Mouse (Mus musculus): ENCODE results near the gene Hcn2. TPM values are rescaled to one million over a fixed set of nuclear protein-coding genes. Genes with fewer than 3 reads are reported as not detected.
A peak's percentile ranks its signal among the peaks of the same experiment; 100 is the strongest.
"Not testable (repeated sequence)": the region's sequence is repeated elsewhere in the genome, so short reads cannot be mapped to it uniquely, and the experiment has no call there.

Hcn2 gene
- polyA plus RNA-seq, 1 experiment from 2014 or later = 0.05 TPM

GRCm38 (mm10) chr10:79743161-79743560 is 26.7 kb downstream of the Hcn2 start:
- no peak overlapping the region for H3K4me3 ChIP-seq
- H3K9me3 ChIP-seq (replicated peaks) = peaks cover 23% of the 10 kb centered on the region
- DNase-seq (ENCODE audit: low spot score) = no peak
- peaks cover 63% of the 10 kb centered on the region for H3K36me3 ChIP-seq
- H3K27ac ChIP-seq (replicated peaks) = no peak overlapping the region
- 92% methylated on average over 11 of the region's 11 CpGs for WGBS
- H3K27me3 ChIP-seq (ENCODE audit: low read depth, poor library complexity, severe bottlenecking) = no peaks in the 10 kb centered on the region
- H3K4me1 ChIP-seq = peaks cover 22% of the 10 kb centered on the region

GRCm38 (mm10) chr10:79743650-79744365 is 27.4 kb downstream of the Hcn2 start:
- Histone ChIP-seq H3K27ac (replicated peaks) (no peak overlapping the region), H3K9me3 (replicated peaks) (peaks cover 20% of the 10 kb centered on the region), H3K4me3 (no peak overlapping the region), H3K27me3 (ENCODE audit: low read depth, poor library complexity, severe bottlenecking) (no peaks in the 10 kb centered on the region), H3K36me3 (peaks cover 56% of the 10 kb centered on the region), H3K4me1 (peaks cover 22% of the 10 kb centered on the region)
- no peak for DNase-seq (ENCODE audit: low spot score)
- WGBS = 95% methylated on average over 15 of the region's 15 CpGs

- Histone ChIP-seq H3K9me3 (replicated peaks) (peaks cover 4% of the 10 kb centered on the region; the same call in 1 of the 2 replicates), H3K27ac (replicated peaks) (no peak overlapping the region), H3K4me1 (peaks cover 22% of the 10 kb centered on the region), H3K36me3 (peaks cover 40% of the 10 kb centered on the region), H3K4me3 (peak overlapping the region; percentile 73), H3K27me3 (ENCODE audit: low read depth, poor library complexity, severe bottlenecking) (no peaks in the 10 kb centered on the region)
- no peak for DNase-seq (ENCODE audit: low spot score)
- 92% methylated on average over 3 of the region's 3 CpGs for WGBS
Observed at GRCm38 (mm10) chr10:79745411-79745810, 29.0 kb downstream of the Hcn2 start.

- Histone ChIP-seq H3K36me3 (peaks cover 33% of the 10 kb centered on the region), H3K4me1 (peaks cover 16% of the 10 kb centered on the region), H3K27ac (replicated peaks) (peak within 1 kb of the TSS; percentile 79), H3K4me3 (peak within 1 kb of the TSS; percentile 73), H3K9me3 (replicated peaks) (no peaks in the 10 kb centered on the region), H3K27me3 (ENCODE audit: low read depth, poor library complexity, severe bottlenecking) (no peaks in the 10 kb centered on the region)
- DNase-seq (ENCODE audit: low spot score) = peak; percentile 96
- WGBS = 4% methylated on average over 38 of the region's 38 CpGs
Observed at GRCm38 (mm10) chr10:79745898-79746773, 29.7 kb downstream of the Hcn2 start, which contains the start of gene Polrmt. Polrmt (minus strand) TSS chr10:79746581.

GRCm38 (mm10) chr10:79746774-79747151 is 30.3 kb downstream of the Hcn2 start:
- peaks cover 27% of the 10 kb centered on the region for H3K36me3 ChIP-seq
- H3K27me3 ChIP-seq (ENCODE audit: low read depth, poor library complexity, severe bottlenecking) = no peaks in the 10 kb centered on the region
- 25% methylated on average over 6 of the region's 6 CpGs for WGBS
- DNase-seq (ENCODE audit: low spot score) = no peak
- H3K4me3 ChIP-seq = peak overlapping the region; percentile 73
- peak overlapping the region; percentile 53 for H3K27ac ChIP-seq (replicated peaks)
- peaks cover 16% of the 10 kb centered on the region for H3K4me1 ChIP-seq
- H3K9me3 ChIP-seq (replicated peaks) = no peaks in the 10 kb centered on the region

GRCm38 (mm10) chr10:79748496-79748895 is 32.1 kb downstream of the Hcn2 start:
- WGBS = 78% methylated on average over 6 of the region's 6 CpGs
- DNase-seq (ENCODE audit: low spot score) = no peak
- Histone ChIP-seq H3K27me3 (ENCODE audit: low read depth, poor library complexity, severe bottlenecking) (no peaks in the 10 kb centered on the region), H3K36me3 (peaks cover 11% of the 10 kb centered on the region), H3K4me3 (peak overlapping the region; percentile 11; the same call in 1 of the 2 replicates), H3K27ac (replicated peaks) (no peak overlapping the region), H3K4me1 (peaks cover 16% of the 10 kb centered on the region), H3K9me3 (replicated peaks) (no peaks in the 10 kb centered on the region)

GRCm38 (mm10) chr10:79754856-79755516 is 38.6 kb downstream of the Hcn2 start, which contains the start of gene Fgf22:
Fgf22 (plus strand) TSS chr10:79755076.
- peak within 1 kb of the TSS; percentile 54 for H3K4me3 ChIP-seq
- H3K9me3 ChIP-seq (replicated peaks) = no peaks in the 10 kb centered on the region
- peak; percentile 83 for DNase-seq (ENCODE audit: low spot score)
- peak within 1 kb of the TSS; percentile 29; the same call in 1 of the 2 replicates for H3K27ac ChIP-seq (replicated peaks)
- peaks cover 13% of the 10 kb centered on the region for H3K4me1 ChIP-seq
- H3K36me3 ChIP-seq = peaks cover 44% of the 10 kb centered on the region
- WGBS = under 1% methylated on average over 36 of the region's 36 CpGs
- H3K27me3 ChIP-seq (ENCODE audit: low read depth, poor library complexity, severe bottlenecking) = peaks cover 14% of the 10 kb centered on the region; the same call in 1 of the 2 replicates

- H3K9me3 ChIP-seq (replicated peaks) = no peaks in the 10 kb centered on the region
- H3K4me3 ChIP-seq = peak overlapping the region; percentile 54
- H3K27me3 ChIP-seq (ENCODE audit: low read depth, poor library complexity, severe bottlenecking) = peaks cover 14% of the 10 kb centered on the region; the same call in 1 of the 2 replicates
- H3K36me3 ChIP-seq = peaks cover 52% of the 10 kb centered on the region
- WGBS = 92% methylated on average over 3 of the region's 3 CpGs
- H3K27ac ChIP-seq (replicated peaks) = no peak overlapping the region
- peaks cover 13% of the 10 kb centered on the region for H3K4me1 ChIP-seq
- DNase-seq (ENCODE audit: low spot score) = no peak
Observed at GRCm38 (mm10) chr10:79755854-79756253, 39.4 kb downstream of the Hcn2 start.

GRCm38 (mm10) chr10:79756660-79757059 is 40.2 kb downstream of the Hcn2 start:
- Histone ChIP-seq H3K4me1 (peaks cover 13% of the 10 kb centered on the region), H3K9me3 (replicated peaks) (no peaks in the 10 kb centered on the region), H3K27me3 (ENCODE audit: low read depth, poor library complexity, severe bottlenecking) (peaks cover 14% of the 10 kb centered on the region; the same call in 1 of the 2 replicates), H3K27ac (replicated peaks) (no peak overlapping the region), H3K36me3 (peaks cover 60% of the 10 kb centered on the region), H3K4me3 (no peak overlapping the region)
- 94% methylated on average over 24 of the region's 24 CpGs for WGBS
- DNase-seq (ENCODE audit: low spot score) = no peak

GRCm38 (mm10) chr10:79759675-79760074 is 43.2 kb downstream of the Hcn2 start:
- H3K27ac ChIP-seq (replicated peaks); DNase-seq (ENCODE audit: low spot score); H3K9me3 ChIP-seq (replicated peaks); H3K4me3 ChIP-seq: not testable (repeated sequence)
- Histone ChIP-seq H3K4me1 (peaks cover 22% of the 10 kb centered on the region), H3K36me3 (peaks cover 88% of the 10 kb centered on the region), H3K27me3 (ENCODE audit: low read depth, poor library complexity, severe bottlenecking) (peaks cover 14% of the 10 kb centered on the region; the same call in 1 of the 2 replicates)
- WGBS = 91% methylated on average over 1 of the region's 1 CpGs

- no peak for DNase-seq (ENCODE audit: low spot score)
- H3K4me3 ChIP-seq = peak overlapping the region; percentile 20; the same call in 1 of the 2 replicates
- no peak overlapping the region for H3K27ac ChIP-seq (replicated peaks)
- H3K27me3 ChIP-seq (ENCODE audit: low read depth, poor library complexity, severe bottlenecking) = peaks cover 8% of the 10 kb centered on the region; the same call in 1 of the 2 replicates
- peaks cover 88% of the 10 kb centered on the region for H3K36me3 ChIP-seq
- peaks cover 22% of the 10 kb centered on the region for H3K4me1 ChIP-seq
- no peaks in the 10 kb centered on the region for H3K9me3 ChIP-seq (replicated peaks)
- 95% methylated on average over 11 of the region's 11 CpGs for WGBS
Observed at GRCm38 (mm10) chr10:79760603-79761143, 44.2 kb downstream of the Hcn2 start.

- no peak overlapping the region for H3K4me3 ChIP-seq
- H3K27me3 ChIP-seq (ENCODE audit: low read depth, poor library complexity, severe bottlenecking) = no peaks in the 10 kb centered on the region
- no peak overlapping the region for H3K27ac ChIP-seq (replicated peaks)
- no peak for DNase-seq (ENCODE audit: low spot score)
- WGBS = 88% methylated on average over 3 of the region's 3 CpGs
- peaks cover 66% of the 10 kb centered on the region for H3K36me3 ChIP-seq
- H3K4me1 ChIP-seq = peaks cover 39% of the 10 kb centered on the region
- H3K9me3 ChIP-seq (replicated peaks) = no peaks in the 10 kb centered on the region
Observed at GRCm38 (mm10) chr10:79762875-79763274, 46.4 kb downstream of the Hcn2 start.
